In the genomic region with DNA sequence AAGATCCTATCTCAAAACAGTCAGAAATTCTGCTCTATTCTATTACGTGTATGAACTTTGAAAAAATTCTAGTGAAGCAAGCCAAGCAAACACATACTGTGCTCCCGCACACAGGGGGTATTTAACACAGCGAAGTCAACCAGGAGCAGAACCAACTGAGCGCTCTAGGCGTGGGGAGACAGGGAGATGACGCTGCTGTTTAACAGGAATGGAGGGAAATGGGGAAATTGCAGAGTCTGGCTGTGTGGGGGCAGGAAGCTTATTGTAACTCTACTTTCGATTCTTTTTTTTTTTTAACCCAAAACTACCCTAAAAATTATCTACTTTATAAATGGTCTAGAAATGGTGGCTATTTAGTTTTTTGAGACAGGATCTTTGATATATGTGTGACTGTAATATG, we compare ENCODE assay signal across 1 mouse cellular context.
A peak's percentile ranks its signal among the peaks of the same experiment; 100 is the strongest.
TF ChIP-seq lines count a peak whose summit lies in the region.

No protein-coding gene starts in this region.

TF ChIP-seq in MEL, 35 proteins besides CTCF, POLR2A, EP300 and RAD21 (continued from another document):
- TF ChIP-seq MAFK (IDR thresholded peaks at IDR 0.05; ENCODE audit: borderline replicate concordance, low read depth, low read length) (no peak), ZMIZ1 (IDR thresholded peaks at IDR 0.05; ENCODE audit: low read depth, low read length) (no peak), TAL1 (IDR thresholded peaks at IDR 0.05; ENCODE audit: low read length) (no peak), TBP (IDR thresholded peaks at IDR 0.05; ENCODE audit: low read depth, low read length) (peak; percentile 49)
TF ChIP-seq in MEL: peak in this region for 2.
